Mouse (Mus musculus): ENCODE measurements at regions not wholly inside any gene's neighbourhood (a gene's known extent, or its start where the extent isn't known, plus 50 kb on each side); places are given as distances from the start of the nearest gene placed in this dataset.
A peak's percentile ranks its signal among the peaks of the same experiment; 100 is the strongest.

- WGBS: 34% methylated on average over 7 of the region's 7 CpGs
- TF ChIP-seq POLR2A (IDR thresholded peaks at IDR 0.05; ENCODE audit: low read depth, low read length) (no peak), CTCF (conservative IDR thresholded peaks at IDR 0.05; ENCODE audit: insufficient read depth, insufficient read length, low read depth, low read length) (no peak)
- H3K27ac ChIP-seq (ENCODE audit: insufficient read depth, low read depth, low read length): no peak overlapping the region
These were observed 1020.5 kb downstream of the 9330182O14Rik start for GRCm38 (mm10) chr15:41154551-41155151.

GRCm38 (mm10) chr15:41155169-41155638 lies 1021.0 kb downstream of the 9330182O14Rik start:
- Histone ChIP-seq H3K36me3 (ENCODE audit: control insufficient read depth, insufficient read depth, low read length) (no peaks in the 10 kb centered on the region), H3K4me3 (ENCODE audit: insufficient read depth, low read depth, low read length) (peak overlapping the region; percentile 27; the same call in 1 of the 2 replicates), H3K4me1 (ENCODE audit: control insufficient read depth, insufficient read depth, low read length) (no peaks in the 10 kb centered on the region), H3K27me3 (replicated peaks; ENCODE audit: control insufficient read depth, insufficient read depth, low read length) (no peaks in the 10 kb centered on the region), H3K27ac (ENCODE audit: insufficient read depth, low read depth, low read length) (no peak overlapping the region)
- peak; percentile 47 for DNase-seq
- WGBS: 7% methylated on average over 16 of the region's 16 CpGs
- TF ChIP-seq CTCF (conservative IDR thresholded peaks at IDR 0.05; ENCODE audit: insufficient read depth, insufficient read length, low read depth, low read length) (no peak), POLR2A (IDR thresholded peaks at IDR 0.05; ENCODE audit: low read depth, low read length) (no peak)

More at GRCm38 (mm10) chr15:41154551-41155151, 1020.5 kb downstream of the 9330182O14Rik start:
- Histone ChIP-seq H3K4me1 (ENCODE audit: control insufficient read depth, insufficient read depth, low read length) (no peaks in the 10 kb centered on the region), H3K27me3 (replicated peaks; ENCODE audit: control insufficient read depth, insufficient read depth, low read length) (no peaks in the 10 kb centered on the region), H3K4me3 (ENCODE audit: insufficient read depth, low read depth, low read length) (no peak overlapping the region), H3K36me3 (ENCODE audit: control insufficient read depth, insufficient read depth, low read length) (no peaks in the 10 kb centered on the region)
- no peak for DNase-seq

DNA sequence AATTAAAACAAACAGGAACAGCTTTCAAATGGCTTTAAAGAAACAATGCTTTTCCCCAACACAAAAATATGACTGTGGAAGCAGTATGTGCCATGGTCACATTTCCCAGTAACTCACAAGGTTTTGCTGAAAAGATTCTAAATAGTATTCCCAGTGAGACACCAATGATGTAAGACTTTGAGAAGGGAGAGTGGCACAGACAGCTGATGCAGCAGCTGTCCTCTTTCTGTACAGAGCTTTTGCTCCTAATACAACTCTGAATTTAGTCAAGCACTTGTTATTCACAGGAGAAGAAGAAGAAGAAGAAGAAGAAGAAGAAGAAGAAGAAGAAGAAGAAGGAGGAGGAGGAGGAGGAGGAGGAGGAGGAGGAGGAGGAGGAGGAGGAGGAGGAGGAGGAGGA lies 1023.6 kb downstream of the 9330182O14Rik start:
- Histone ChIP-seq H3K4me3 (ENCODE audit: insufficient read depth, low read depth, low read length) (no peak overlapping the region), H3K27ac (ENCODE audit: insufficient read depth, low read depth, low read length) (no peak overlapping the region), H3K27me3 (replicated peaks; ENCODE audit: control insufficient read depth, insufficient read depth, low read length) (no peaks in the 10 kb centered on the region), H3K4me1 (ENCODE audit: control insufficient read depth, insufficient read depth, low read length) (no peaks in the 10 kb centered on the region), H3K36me3 (ENCODE audit: control insufficient read depth, insufficient read depth, low read length) (no peaks in the 10 kb centered on the region)
- no peak for DNase-seq
- no peak for TF ChIP-seq CTCF (conservative IDR thresholded peaks at IDR 0.05; ENCODE audit: insufficient read depth, insufficient read length, low read depth, low read length)
- TF ChIP-seq POLR2A (IDR thresholded peaks at IDR 0.05; ENCODE audit: low read depth, low read length): no peak

- Histone ChIP-seq H3K36me3 (ENCODE audit: control insufficient read depth, insufficient read depth, low read length) (no peaks in the 10 kb centered on the region), H3K4me3 (ENCODE audit: insufficient read depth, low read depth, low read length) (no peak overlapping the region), H3K27ac (ENCODE audit: insufficient read depth, low read depth, low read length) (no peak overlapping the region), H3K27me3 (replicated peaks; ENCODE audit: control insufficient read depth, insufficient read depth, low read length) (no peaks in the 10 kb centered on the region), H3K4me1 (ENCODE audit: control insufficient read depth, insufficient read depth, low read length) (no peaks in the 10 kb centered on the region; the same call in 1 of the 2 replicates)
- 41% methylated on average over 8 of the region's 8 CpGs for WGBS
- TF ChIP-seq CTCF (conservative IDR thresholded peaks at IDR 0.05; ENCODE audit: insufficient read depth, insufficient read length, low read depth, low read length): no peak
- no peak for TF ChIP-seq POLR2A (IDR thresholded peaks at IDR 0.05; ENCODE audit: low read depth, low read length)
- no peak for DNase-seq
These were observed 1028.1 kb downstream of the 9330182O14Rik start for GRCm38 (mm10) chr15:41162268-41162667.

DNA sequence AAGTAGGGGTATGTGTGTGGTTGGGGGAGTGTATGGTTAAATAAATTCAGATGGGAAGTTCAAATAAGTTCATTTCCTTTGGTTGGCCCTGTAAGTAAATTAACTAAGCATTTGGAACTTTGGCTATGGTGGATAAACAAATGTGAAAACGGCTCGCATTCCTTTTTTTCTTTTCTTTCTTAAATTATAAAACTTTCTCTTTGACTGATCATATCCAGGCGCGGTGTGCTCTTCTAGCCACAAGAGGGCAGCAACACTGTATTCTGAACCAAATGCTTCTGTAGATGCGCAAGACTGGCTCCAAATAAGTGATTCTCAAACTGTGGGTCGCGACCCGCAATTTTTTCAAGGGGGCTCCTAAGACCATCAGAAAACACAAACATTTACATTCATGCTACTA lies 1028.6 kb downstream of the 9330182O14Rik start:
- WGBS: under 1% methylated on average over 8 of the region's 8 CpGs

DNA sequence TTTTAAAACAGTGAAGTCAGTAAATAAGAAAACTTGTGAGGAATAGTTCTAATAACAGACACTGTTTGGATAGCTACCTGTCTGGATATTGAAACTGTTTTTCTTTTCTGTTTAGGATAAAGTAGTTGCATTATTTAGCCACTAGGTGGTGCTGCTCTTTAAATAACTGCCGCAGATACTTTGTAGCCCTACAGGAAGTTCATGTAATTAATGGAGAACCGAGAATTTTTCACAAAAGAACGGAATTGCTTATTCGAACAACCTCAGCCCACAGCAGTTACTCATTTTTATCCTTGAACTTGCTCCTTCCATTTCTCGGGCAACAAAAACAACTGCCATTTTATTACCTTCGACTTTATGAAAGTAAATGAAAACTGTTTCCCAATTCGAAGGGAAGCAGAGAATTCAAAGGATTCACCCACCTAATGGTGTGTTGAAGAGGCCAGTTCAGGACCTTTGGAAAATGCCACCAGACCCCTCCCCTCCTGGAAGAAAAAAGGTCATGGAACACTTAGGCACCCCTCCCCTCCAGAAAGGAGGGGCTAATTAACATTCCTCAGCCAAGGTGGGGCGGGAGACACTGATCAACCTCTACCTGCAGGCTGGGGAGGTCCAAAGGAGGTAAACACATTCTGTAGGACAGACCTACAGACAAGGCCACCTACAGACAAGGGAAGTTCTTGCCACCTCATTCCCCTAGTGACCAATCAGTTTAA lies 1029.6 kb downstream of the 9330182O14Rik start:
- Histone ChIP-seq H3K4me1 (ENCODE audit: control insufficient read depth, insufficient read depth, low read length) (no peaks in the 10 kb centered on the region; the same call in 1 of the 2 replicates), H3K36me3 (ENCODE audit: control insufficient read depth, insufficient read depth, low read length) (no peaks in the 10 kb centered on the region), H3K27me3 (replicated peaks; ENCODE audit: control insufficient read depth, insufficient read depth, low read length) (no peaks in the 10 kb centered on the region), H3K27ac (ENCODE audit: insufficient read depth, low read depth, low read length) (peak overlapping the region; percentile 16; the same call in 1 of the 2 replicates), H3K4me3 (ENCODE audit: insufficient read depth, low read depth, low read length) (peak overlapping the region; percentile 30)
- TF ChIP-seq CTCF (conservative IDR thresholded peaks at IDR 0.05; ENCODE audit: insufficient read depth, insufficient read length, low read depth, low read length): 0 out of 2 replicates have a peak, but pooled peaks have one; percentile 10
- no peak for TF ChIP-seq POLR2A (IDR thresholded peaks at IDR 0.05; ENCODE audit: low read depth, low read length)
- peak; percentile 66 for DNase-seq
- WGBS: 9% methylated on average over 8 of the region's 8 CpGs

More for the DNA sequence above, 1028.6 kb downstream of the 9330182O14Rik start:
- no peak overlapping the region for H3K4me3 ChIP-seq (ENCODE audit: insufficient read depth, low read depth, low read length)
- H3K27ac ChIP-seq (ENCODE audit: insufficient read depth, low read depth, low read length): no peak overlapping the region
- TF ChIP-seq POLR2A (IDR thresholded peaks at IDR 0.05; ENCODE audit: low read depth, low read length) (no peak), CTCF (conservative IDR thresholded peaks at IDR 0.05; ENCODE audit: insufficient read depth, insufficient read length, low read depth, low read length) (peak; percentile 72)
- no peaks in the 10 kb centered on the region; the same call in 1 of the 2 replicates for H3K4me1 ChIP-seq (ENCODE audit: control insufficient read depth, insufficient read depth, low read length)
- DNase-seq: peak; percentile 49
- no peaks in the 10 kb centered on the region for H3K27me3 ChIP-seq (replicated peaks; ENCODE audit: control insufficient read depth, insufficient read depth, low read length)
- H3K36me3 ChIP-seq (ENCODE audit: control insufficient read depth, insufficient read depth, low read length): no peaks in the 10 kb centered on the region

DNA sequence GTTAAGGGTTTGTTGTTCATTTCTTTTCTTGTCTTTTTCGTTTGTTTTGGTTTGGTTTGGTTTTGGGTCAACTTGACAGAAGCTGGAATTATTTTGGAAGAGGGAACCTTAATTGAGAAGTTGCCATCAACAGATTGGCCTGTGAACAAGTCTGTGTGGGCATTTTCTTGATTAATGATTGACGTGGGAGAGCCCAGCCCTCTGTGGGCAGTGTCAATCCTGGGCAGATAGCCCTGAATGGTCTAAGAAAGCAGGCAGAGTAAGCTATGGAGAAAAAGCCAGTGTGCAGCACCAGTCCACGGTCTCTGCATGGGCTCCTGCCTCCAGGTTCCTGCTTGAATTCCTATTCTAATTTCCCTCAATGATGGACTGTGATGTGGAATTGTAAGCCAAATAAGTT lies 1031.4 kb downstream of the 9330182O14Rik start:
- no peak overlapping the region for H3K27ac ChIP-seq (ENCODE audit: insufficient read depth, low read depth, low read length)
- peak; percentile 63 for DNase-seq
- H3K4me3 ChIP-seq (ENCODE audit: insufficient read depth, low read depth, low read length): no peak overlapping the region
- no peaks in the 10 kb centered on the region; the same call in 1 of the 2 replicates for H3K4me1 ChIP-seq (ENCODE audit: control insufficient read depth, insufficient read depth, low read length)
- H3K36me3 ChIP-seq (ENCODE audit: control insufficient read depth, insufficient read depth, low read length): no peaks in the 10 kb centered on the region
- no peaks in the 10 kb centered on the region for H3K27me3 ChIP-seq (replicated peaks; ENCODE audit: control insufficient read depth, insufficient read depth, low read length)
- 57% methylated on average over 3 of the region's 3 CpGs for WGBS
- TF ChIP-seq POLR2A (IDR thresholded peaks at IDR 0.05; ENCODE audit: low read depth, low read length) (no peak), CTCF (conservative IDR thresholded peaks at IDR 0.05; ENCODE audit: insufficient read depth, insufficient read length, low read depth, low read length) (no peak)

Data from kidney, adult 2 months (tissue).